Mouse (Mus musculus): ENCODE results near the gene Il20.

Il20 gene

GRCm38 (mm10) chr1:130911401-130912010 is at the start of gene Il20:
Gene Il20, minus strand, starts transcription at chr1:130911451.
- H3K4me3 ChIP-seq (replicated peaks; ENCODE audit: low read length), result no peak within 1 kb of the TSS
- no peaks in the 10 kb centered on the region for H3K4me1 ChIP-seq (replicated peaks; ENCODE audit: low read depth, low read length)
- no peaks in the 10 kb centered on the region for H3K36me3 ChIP-seq (ENCODE audit: insufficient read depth, low read length)
- H3K27me3 ChIP-seq (ENCODE audit: insufficient read depth, low read length), result 0 out of 2 replicates have a peak, but pooled peaks cover 2% of the 10 kb centered on the region
- TF ChIP-seq POU5F1 (IDR thresholded peaks at IDR 0.05; ENCODE audit: borderline replicate concordance, low read length) (no peak), CTCF (conservative IDR thresholded peaks at IDR 0.05; ENCODE audit: low read length) (no peak), NANOG (IDR thresholded peaks at IDR 0.05; ENCODE audit: borderline replicate concordance, low read length) (no peak)
- H3K9me3 ChIP-seq (ENCODE audit: low read length), result no peaks in the 10 kb centered on the region

DNA sequence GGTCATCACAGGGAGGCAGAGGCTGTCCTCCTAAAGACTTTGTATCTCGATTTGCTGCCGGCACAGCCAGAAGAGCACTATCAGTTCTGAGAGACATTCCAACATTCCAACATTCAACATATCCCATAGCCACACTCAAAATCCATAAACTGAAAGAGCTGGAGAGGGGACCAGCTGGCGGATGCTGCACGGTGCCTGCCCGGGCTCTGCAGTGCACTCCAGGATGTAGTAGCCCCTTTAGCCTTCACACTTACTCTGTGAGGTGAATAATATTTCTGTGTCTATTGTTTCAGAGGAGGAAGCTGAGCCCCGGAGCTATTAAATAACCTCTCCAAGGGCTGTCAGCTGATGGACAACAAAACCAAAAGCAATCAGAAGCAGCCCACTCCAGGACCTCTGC is 35.7 kb upstream of the Il20 start:
- H3K36me3 ChIP-seq (ENCODE audit: insufficient read depth, low read length), result no peaks in the 10 kb centered on the region
- no peak for TF ChIP-seq NANOG (IDR thresholded peaks at IDR 0.05; ENCODE audit: borderline replicate concordance, low read length)
- TF ChIP-seq CTCF (conservative IDR thresholded peaks at IDR 0.05; ENCODE audit: low read length), result no peak
- TF ChIP-seq POU5F1 (IDR thresholded peaks at IDR 0.05; ENCODE audit: borderline replicate concordance, low read length), result no peak
- no peaks in the 10 kb centered on the region for H3K9me3 ChIP-seq (ENCODE audit: low read length)
- no peak overlapping the region for H3K4me3 ChIP-seq (replicated peaks; ENCODE audit: low read length)
- no peaks in the 10 kb centered on the region for H3K4me1 ChIP-seq (replicated peaks; ENCODE audit: low read depth, low read length)
- no peaks in the 10 kb centered on the region for H3K27me3 ChIP-seq (ENCODE audit: insufficient read depth, low read length)

DNA sequence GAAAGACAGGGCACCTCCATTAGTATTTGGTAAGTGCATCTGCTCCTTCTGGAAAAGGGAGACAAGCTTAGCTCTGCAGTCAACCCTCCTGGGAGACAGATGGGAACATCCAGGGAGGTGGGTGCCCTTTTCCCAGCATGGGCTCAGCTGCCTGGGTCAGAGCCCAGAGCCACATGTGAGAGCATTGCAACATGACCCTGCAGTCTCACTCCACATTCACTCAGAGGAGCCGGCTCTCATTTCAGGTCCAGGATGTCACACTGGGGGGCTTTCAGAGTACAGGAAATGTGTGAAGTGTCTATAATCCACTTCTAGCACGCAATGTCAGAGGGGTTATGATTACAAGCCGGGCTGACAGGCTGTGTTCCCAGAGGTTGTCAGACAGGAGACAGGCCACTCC is 30.6 kb upstream of the Il20 start:
- Histone ChIP-seq H3K27me3 (ENCODE audit: insufficient read depth, low read length) (0 out of 2 replicates have a peak, but pooled peaks cover 2% of the 10 kb centered on the region), H3K4me3 (replicated peaks; ENCODE audit: low read length) (no peak overlapping the region), H3K9me3 (ENCODE audit: low read length) (no peaks in the 10 kb centered on the region), H3K36me3 (ENCODE audit: insufficient read depth, low read length) (no peaks in the 10 kb centered on the region), H3K4me1 (replicated peaks; ENCODE audit: low read depth, low read length) (no peaks in the 10 kb centered on the region)
- no peak for TF ChIP-seq POU5F1 (IDR thresholded peaks at IDR 0.05; ENCODE audit: borderline replicate concordance, low read length)
- no peak for TF ChIP-seq NANOG (IDR thresholded peaks at IDR 0.05; ENCODE audit: borderline replicate concordance, low read length)
- no peak for TF ChIP-seq CTCF (conservative IDR thresholded peaks at IDR 0.05; ENCODE audit: low read length)

- Histone ChIP-seq H3K27me3 (ENCODE audit: insufficient read depth, low read length) (0 out of 2 replicates have a peak, but pooled peaks cover 2% of the 10 kb centered on the region), H3K9me3 (ENCODE audit: low read length) (no peaks in the 10 kb centered on the region), H3K4me3 (replicated peaks; ENCODE audit: low read length) (no peak within 1 kb of the TSS), H3K36me3 (ENCODE audit: insufficient read depth, low read length) (no peaks in the 10 kb centered on the region), H3K4me1 (replicated peaks; ENCODE audit: low read depth, low read length) (no peaks in the 10 kb centered on the region)
- TF ChIP-seq CTCF (conservative IDR thresholded peaks at IDR 0.05; ENCODE audit: low read length), result no peak
- TF ChIP-seq NANOG (IDR thresholded peaks at IDR 0.05; ENCODE audit: borderline replicate concordance, low read length), result no peak
- no peak for TF ChIP-seq POU5F1 (IDR thresholded peaks at IDR 0.05; ENCODE audit: borderline replicate concordance, low read length)
These were observed 28.9 kb upstream of the Il20 start, which contains the start of gene Il19 for GRCm38 (mm10) chr1:130940065-130940687. Gene Il19, minus strand, starts transcription at chr1:130940115.

DNA sequence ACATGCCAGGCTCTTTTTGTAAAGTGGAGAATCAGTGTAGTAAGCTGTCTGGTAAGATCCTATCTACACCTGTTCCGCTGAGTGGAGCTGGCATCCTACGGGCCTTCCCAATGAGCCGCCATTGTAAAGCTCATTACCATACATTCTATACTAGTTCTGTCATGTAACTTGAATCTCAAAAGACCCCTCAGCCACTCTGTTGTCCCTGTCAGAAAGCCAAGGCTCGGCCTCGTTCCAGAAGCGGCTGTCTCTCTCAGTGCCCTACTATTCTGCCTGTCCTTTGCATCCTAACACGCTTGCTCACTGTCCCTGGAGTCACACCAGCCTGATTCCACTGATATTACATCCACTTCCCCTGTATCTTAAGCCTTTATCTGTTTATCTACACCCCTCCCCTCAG is 26.9 kb upstream of the Il20 start:
- Histone ChIP-seq H3K36me3 (ENCODE audit: insufficient read depth, low read length) (no peaks in the 10 kb centered on the region), H3K4me3 (replicated peaks; ENCODE audit: low read length) (no peak overlapping the region), H3K9me3 (ENCODE audit: low read length) (no peaks in the 10 kb centered on the region), H3K4me1 (replicated peaks; ENCODE audit: low read depth, low read length) (no peaks in the 10 kb centered on the region), H3K27me3 (ENCODE audit: insufficient read depth, low read length) (0 out of 2 replicates have a peak, but pooled peaks cover 2% of the 10 kb centered on the region)
- no peak for TF ChIP-seq CTCF (conservative IDR thresholded peaks at IDR 0.05; ENCODE audit: low read length)
- no peak for TF ChIP-seq NANOG (IDR thresholded peaks at IDR 0.05; ENCODE audit: borderline replicate concordance, low read length)
- TF ChIP-seq POU5F1 (IDR thresholded peaks at IDR 0.05; ENCODE audit: borderline replicate concordance, low read length), result no peak

DNA sequence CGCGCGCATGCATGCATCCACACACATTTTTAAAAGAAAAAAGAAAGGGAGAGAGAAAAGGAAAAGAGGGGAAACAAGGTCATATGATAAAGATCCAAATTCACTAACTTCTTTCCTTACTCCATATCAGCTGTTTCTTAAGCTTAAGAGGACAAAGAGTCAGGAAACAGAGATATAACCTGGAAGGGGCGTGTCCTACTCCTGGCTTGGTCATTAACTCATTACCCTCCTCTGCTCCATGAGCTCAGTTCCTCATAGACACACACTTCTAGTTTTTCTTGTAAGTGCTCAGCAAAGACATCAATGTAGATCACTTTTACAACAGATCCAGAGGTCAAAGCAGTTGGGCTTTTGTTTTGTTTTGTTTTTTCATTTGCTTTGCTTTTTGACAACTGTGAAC is 25.9 kb upstream of the Il20 start:
- no peaks in the 10 kb centered on the region for H3K36me3 ChIP-seq (ENCODE audit: insufficient read depth, low read length)
- H3K9me3 ChIP-seq (ENCODE audit: low read length), result no peaks in the 10 kb centered on the region
- no peaks in the 10 kb centered on the region for H3K4me1 ChIP-seq (replicated peaks; ENCODE audit: low read depth, low read length)
- H3K4me3 ChIP-seq (replicated peaks; ENCODE audit: low read length), result no peak overlapping the region
- H3K27me3 ChIP-seq (ENCODE audit: insufficient read depth, low read length), result 0 out of 2 replicates have a peak, but pooled peaks cover 2% of the 10 kb centered on the region
- no peak for TF ChIP-seq CTCF (conservative IDR thresholded peaks at IDR 0.05; ENCODE audit: low read length)
- TF ChIP-seq POU5F1 (IDR thresholded peaks at IDR 0.05; ENCODE audit: borderline replicate concordance, low read length), result no peak
- no peak for TF ChIP-seq NANOG (IDR thresholded peaks at IDR 0.05; ENCODE audit: borderline replicate concordance, low read length)

- no peaks in the 10 kb centered on the region for H3K36me3 ChIP-seq (ENCODE audit: insufficient read depth, low read length)
- TF ChIP-seq POU5F1 (IDR thresholded peaks at IDR 0.05; ENCODE audit: borderline replicate concordance, low read length), result no peak
- no peak for TF ChIP-seq CTCF (conservative IDR thresholded peaks at IDR 0.05; ENCODE audit: low read length)
- TF ChIP-seq NANOG (IDR thresholded peaks at IDR 0.05; ENCODE audit: borderline replicate concordance, low read length), result no peak
These were observed 25.1 kb upstream of the Il20 start for GRCm38 (mm10) chr1:130936351-130936750.

GRCm38 (mm10) chr1:130926484-130926883 is 15.2 kb upstream of the Il20 start:
- no peaks in the 10 kb centered on the region for H3K9me3 ChIP-seq (ENCODE audit: low read length)
- TF ChIP-seq POU5F1 (IDR thresholded peaks at IDR 0.05; ENCODE audit: borderline replicate concordance, low read length), result no peak
- TF ChIP-seq CTCF (conservative IDR thresholded peaks at IDR 0.05; ENCODE audit: low read length), result peak; percentile 36
- peaks cover 4% of the 10 kb centered on the region for H3K27me3 ChIP-seq (ENCODE audit: insufficient read depth, low read length)
- H3K4me1 ChIP-seq (replicated peaks; ENCODE audit: low read depth, low read length), result no peaks in the 10 kb centered on the region
- H3K4me3 ChIP-seq (replicated peaks; ENCODE audit: low read length), result no peak overlapping the region
- H3K36me3 ChIP-seq (ENCODE audit: insufficient read depth, low read length), result no peaks in the 10 kb centered on the region

More at GRCm38 (mm10) chr1:130936351-130936750, 25.1 kb upstream of the Il20 start:
- Histone ChIP-seq H3K27me3 (ENCODE audit: insufficient read depth, low read length) (no peaks in the 10 kb centered on the region), H3K4me1 (replicated peaks; ENCODE audit: low read depth, low read length) (no peaks in the 10 kb centered on the region), H3K9me3 (ENCODE audit: low read length) (no peaks in the 10 kb centered on the region), H3K4me3 (replicated peaks; ENCODE audit: low read length) (no peak overlapping the region)

All from E14TG2a.4 (cell line).